Mouse (Mus musculus): Measurements from ENCODE around the gene Cdc42bpb. TPM values are rescaled to one million over a fixed set of nuclear protein-coding genes. Genes with fewer than 3 reads are reported as not detected.
A peak's percentile ranks its signal among the peaks of the same experiment; 100 is the strongest.

Gene Cdc42bpb
- polyA plus RNA-seq, 1 experiment from 2014 or later: 27.7 TPM

DNA sequence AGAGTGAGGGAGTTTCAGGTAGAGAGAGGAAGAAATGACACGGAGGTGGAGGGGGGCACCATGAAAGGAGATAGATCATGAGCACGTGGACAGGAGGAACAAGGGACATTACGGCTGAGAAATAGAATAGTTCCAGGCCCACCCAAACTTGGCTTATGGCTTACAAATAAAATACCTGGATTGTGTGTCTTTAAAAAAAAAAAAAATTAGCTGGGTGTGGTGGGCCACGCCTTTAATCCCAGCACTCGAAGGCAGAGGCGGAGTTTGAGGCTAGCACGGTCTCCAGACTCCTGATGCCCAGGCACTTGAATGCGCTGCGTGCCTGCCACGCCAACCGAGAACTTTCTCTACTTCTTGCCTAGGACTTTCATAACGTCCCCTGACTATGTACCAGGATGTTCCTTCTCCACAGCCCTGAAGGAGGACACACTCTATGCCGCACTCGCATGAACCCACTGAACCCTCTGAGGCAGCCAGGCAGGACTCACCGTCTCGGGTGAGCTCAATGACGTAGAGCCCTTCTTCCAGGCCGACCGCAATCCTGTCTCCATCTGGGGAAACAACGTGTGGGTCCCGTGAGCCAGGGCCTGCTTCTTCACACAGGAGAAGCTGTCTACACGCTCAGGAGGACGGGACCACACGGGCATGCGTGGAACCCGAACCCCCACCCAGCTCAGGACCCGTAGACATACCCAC is 76.0 kb downstream of the Cdc42bpb start:
- no peak for DNase-seq (ENCODE audit: low spot score)
- Histone ChIP-seq H3K4me1 (replicated peaks; ENCODE audit: insufficient read depth, low read length) (no peaks in the 10 kb centered on the region), H3K27ac (no peak overlapping the region), H3K4me2 (ENCODE audit: low read length) (no peak overlapping the region), H3K9me3 (replicated peaks; ENCODE audit: low read length) (no peaks in the 10 kb centered on the region), H3K27me3 (ENCODE audit: insufficient read depth, low read length) (no peaks in the 10 kb centered on the region), H3K4me3 (replicated peaks; ENCODE audit: low read depth, low read length) (no peak overlapping the region), H3K9ac (ENCODE audit: low read depth, low read length) (no peak overlapping the region), H3K36me3 (ENCODE audit: insufficient read depth, low read length) (peaks cover 83% of the 10 kb centered on the region)
- no peak for TF ChIP-seq CTCF (IDR thresholded peaks at IDR 0.05; ENCODE audit: low read depth)
- no peak for ATAC-seq (replicated peaks; ENCODE audit: low FRiP score, low read depth)
- WGBS: 92% methylated on average over 27 of the region's 27 CpGs

DNA sequence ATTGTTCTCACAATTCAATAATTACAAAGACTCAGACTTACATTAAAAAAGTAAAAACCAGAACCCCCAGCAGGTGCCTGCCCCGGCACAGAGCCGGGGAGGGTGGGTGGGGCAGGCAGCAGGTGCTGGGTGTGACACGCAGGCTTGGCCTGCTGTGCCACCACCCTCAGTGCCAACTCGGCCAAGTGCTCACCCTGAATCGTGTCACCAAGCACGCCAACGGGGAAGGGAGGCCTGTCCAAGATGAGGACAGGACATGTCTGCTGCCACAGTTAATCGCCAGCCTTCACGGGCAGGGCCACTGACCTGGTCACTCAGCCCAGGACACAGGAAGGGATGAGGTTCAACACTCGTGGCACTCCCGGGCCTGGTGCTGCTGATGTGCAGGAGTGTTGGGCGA is 84.5 kb downstream of the Cdc42bpb start:
- Histone ChIP-seq H3K4me1 (replicated peaks; ENCODE audit: insufficient read depth, low read length) (no peaks in the 10 kb centered on the region), H3K4me2 (ENCODE audit: low read length) (no peak overlapping the region), H3K4me3 (replicated peaks; ENCODE audit: low read depth, low read length) (no peak overlapping the region), H3K27me3 (ENCODE audit: insufficient read depth, low read length) (no peaks in the 10 kb centered on the region), H3K36me3 (ENCODE audit: insufficient read depth, low read length) (peaks cover 62% of the 10 kb centered on the region), H3K9me3 (replicated peaks; ENCODE audit: low read length) (no peaks in the 10 kb centered on the region), H3K27ac (no peak overlapping the region), H3K9ac (ENCODE audit: low read depth, low read length) (no peak overlapping the region)
- DNase-seq (ENCODE audit: low spot score): no peak
- ATAC-seq (replicated peaks; ENCODE audit: low FRiP score, low read depth): no peak
- TF ChIP-seq CTCF (IDR thresholded peaks at IDR 0.05; ENCODE audit: low read depth): no peak
- 93% methylated on average over 12 of the region's 12 CpGs for WGBS

DNA sequence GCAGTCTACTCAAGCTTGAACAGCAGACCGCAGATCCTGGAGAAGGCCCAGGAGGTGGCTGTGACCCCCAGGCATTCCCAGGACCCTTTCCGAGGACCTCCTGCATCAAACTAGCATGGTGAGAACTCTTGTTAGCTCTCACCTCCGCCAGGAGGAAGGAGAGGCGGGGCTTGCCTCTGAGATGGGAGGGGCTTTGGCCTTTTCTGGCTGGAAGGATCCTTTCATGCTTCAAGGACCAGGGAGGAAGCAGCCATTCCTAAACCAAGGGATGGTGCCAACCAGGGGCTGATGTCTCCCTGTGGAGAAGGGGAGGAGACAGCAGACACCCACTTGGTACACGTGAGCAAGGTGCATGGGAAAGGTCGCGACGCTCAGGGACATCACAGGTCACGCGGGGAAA is 93.0 kb downstream of the Cdc42bpb start:
- Histone ChIP-seq H3K4me2 (ENCODE audit: low read length) (peak overlapping the region; percentile 44), H3K27ac (no peak overlapping the region), H3K36me3 (ENCODE audit: insufficient read depth, low read length) (no peaks in the 10 kb centered on the region), H3K4me3 (replicated peaks; ENCODE audit: low read depth, low read length) (0 out of 2 replicates have a peak overlapping the region, but pooled peaks have one; percentile 7), H3K9me3 (replicated peaks; ENCODE audit: low read length) (no peaks in the 10 kb centered on the region), H3K27me3 (ENCODE audit: insufficient read depth, low read length) (no peaks in the 10 kb centered on the region), H3K9ac (ENCODE audit: low read depth, low read length) (0 out of 2 replicates have a peak overlapping the region, but pooled peaks have one; percentile 18), H3K4me1 (replicated peaks; ENCODE audit: insufficient read depth, low read length) (peaks cover 13% of the 10 kb centered on the region)
- peak; percentile 59 for ATAC-seq (replicated peaks; ENCODE audit: low FRiP score, low read depth)
- peak; percentile 58 for DNase-seq (ENCODE audit: low spot score)
- TF ChIP-seq CTCF (IDR thresholded peaks at IDR 0.05; ENCODE audit: low read depth): no peak
- WGBS: 18% methylated on average over 10 of the region's 10 CpGs

DNA sequence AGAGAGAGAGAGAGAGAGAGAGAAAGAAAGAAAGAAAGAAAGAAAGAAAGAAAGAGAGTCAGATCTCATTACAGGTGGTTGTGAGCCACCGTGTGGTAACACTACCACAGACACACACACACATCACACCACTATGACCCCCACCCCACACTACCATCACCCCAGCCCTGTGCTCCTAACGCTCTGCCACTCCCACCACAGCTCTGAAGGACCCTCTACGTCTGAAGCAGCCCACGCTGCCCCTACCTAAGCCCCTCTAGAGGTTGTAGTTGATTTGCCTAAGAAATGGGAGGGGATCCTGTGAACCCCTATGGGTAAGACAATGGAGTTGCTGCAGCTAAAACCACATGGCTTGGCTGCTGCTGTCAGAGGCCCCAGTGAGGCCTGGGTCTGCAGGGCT is 93.9 kb downstream of the Cdc42bpb start:
- H3K27ac ChIP-seq: no peak overlapping the region
- ATAC-seq (replicated peaks; ENCODE audit: low FRiP score, low read depth): no peak
- 89% methylated on average over 4 of the region's 4 CpGs for WGBS
- H3K4me3 ChIP-seq (replicated peaks; ENCODE audit: low read depth, low read length): no peak overlapping the region
- no peak overlapping the region for H3K9ac ChIP-seq (ENCODE audit: low read depth, low read length)
- no peaks in the 10 kb centered on the region for H3K36me3 ChIP-seq (ENCODE audit: insufficient read depth, low read length)
- DNase-seq (ENCODE audit: low spot score): no peak
- H3K4me2 ChIP-seq (ENCODE audit: low read length): no peak overlapping the region
- H3K9me3 ChIP-seq (replicated peaks; ENCODE audit: low read length): no peaks in the 10 kb centered on the region
- TF ChIP-seq CTCF (IDR thresholded peaks at IDR 0.05; ENCODE audit: low read depth): no peak
- H3K27me3 ChIP-seq (ENCODE audit: insufficient read depth, low read length): no peaks in the 10 kb centered on the region
- peaks cover 13% of the 10 kb centered on the region for H3K4me1 ChIP-seq (replicated peaks; ENCODE audit: insufficient read depth, low read length)

DNA sequence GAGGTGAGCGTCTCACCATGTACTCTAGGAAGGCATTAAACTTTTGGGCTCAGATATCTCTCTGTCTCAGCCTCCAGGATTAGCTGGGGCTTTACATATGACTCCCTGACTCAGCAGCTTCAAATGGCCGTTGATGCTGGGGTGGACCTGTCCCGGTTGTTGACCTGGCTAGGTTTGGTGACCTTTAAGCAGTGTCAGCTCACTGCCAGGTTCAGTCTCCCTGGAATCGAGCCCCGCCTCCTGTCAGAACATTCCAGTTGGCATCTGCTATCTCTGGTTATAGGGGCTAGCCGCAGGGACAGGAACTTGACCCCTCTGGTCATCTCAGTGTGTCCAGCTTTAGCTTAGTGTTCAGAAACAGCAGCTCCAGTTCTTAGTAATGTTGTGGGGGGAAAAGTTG is 101.1 kb downstream of the Cdc42bpb start:
- no peak for DNase-seq (ENCODE audit: low spot score)
- H3K36me3 ChIP-seq (ENCODE audit: insufficient read depth, low read length): no peaks in the 10 kb centered on the region
- peaks cover 13% of the 10 kb centered on the region for H3K4me1 ChIP-seq (replicated peaks; ENCODE audit: insufficient read depth, low read length)
- no peak for ATAC-seq (replicated peaks; ENCODE audit: low FRiP score, low read depth)
- 48% methylated on average over 6 of the region's 6 CpGs for WGBS
- no peak overlapping the region for H3K4me3 ChIP-seq (replicated peaks; ENCODE audit: low read depth, low read length)
- TF ChIP-seq CTCF (IDR thresholded peaks at IDR 0.05; ENCODE audit: low read depth): no peak
- H3K9ac ChIP-seq (ENCODE audit: low read depth, low read length): no peak overlapping the region
- H3K27ac ChIP-seq: no peak overlapping the region
- no peak overlapping the region for H3K4me2 ChIP-seq (ENCODE audit: low read length)
- H3K27me3 ChIP-seq (ENCODE audit: insufficient read depth, low read length): peaks cover 39% of the 10 kb centered on the region
- no peaks in the 10 kb centered on the region for H3K9me3 ChIP-seq (replicated peaks; ENCODE audit: low read length)

DNA sequence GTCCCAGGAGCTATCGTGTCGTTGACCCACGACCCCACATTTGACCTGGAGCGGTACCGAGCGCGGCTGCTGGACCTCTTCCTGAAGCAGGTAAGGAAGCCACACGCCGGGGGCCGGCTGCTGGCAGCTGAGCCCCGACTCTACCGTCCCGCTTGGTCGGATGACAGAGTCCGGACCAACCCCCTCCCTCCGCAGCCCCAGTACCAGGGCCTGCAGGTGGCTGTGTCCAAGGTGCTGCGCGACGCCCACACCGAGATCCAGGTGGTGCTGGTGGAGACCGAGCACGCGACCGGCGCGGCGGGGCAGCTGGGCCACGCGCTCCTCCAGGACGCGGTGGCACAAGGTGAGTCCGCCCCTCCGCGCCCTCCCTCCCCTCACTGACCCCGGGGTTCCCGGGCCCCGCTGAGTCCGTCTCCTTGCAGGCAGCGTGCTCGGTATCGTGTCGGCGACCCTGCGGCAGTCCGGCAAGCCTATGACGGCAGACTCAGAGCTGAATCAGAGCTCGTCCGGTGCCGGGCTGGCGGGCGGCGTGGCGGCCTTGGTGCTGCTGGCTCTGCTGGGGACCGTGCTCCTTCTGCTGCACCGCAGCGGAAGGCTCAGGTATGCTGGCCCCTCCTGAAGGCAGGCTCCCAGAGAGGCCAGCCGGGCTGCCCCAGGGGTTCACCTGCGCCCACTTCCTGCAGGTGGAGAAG is 102.2 kb downstream of the Cdc42bpb start:
- Histone ChIP-seq H3K4me1 (replicated peaks; ENCODE audit: insufficient read depth, low read length) (peaks cover 15% of the 10 kb centered on the region), H3K9ac (ENCODE audit: low read depth, low read length) (0 out of 2 replicates have a peak overlapping the region, but pooled peaks have one; percentile 19), H3K36me3 (ENCODE audit: insufficient read depth, low read length) (no peaks in the 10 kb centered on the region), H3K4me3 (replicated peaks; ENCODE audit: low read depth, low read length) (peak overlapping the region; percentile 30), H3K9me3 (replicated peaks; ENCODE audit: low read length) (no peaks in the 10 kb centered on the region), H3K27ac (no peak overlapping the region), H3K27me3 (ENCODE audit: insufficient read depth, low read length) (peaks cover 49% of the 10 kb centered on the region), H3K4me2 (ENCODE audit: low read length) (peak overlapping the region; percentile 60)
- DNase-seq (ENCODE audit: low spot score) (no peak), ATAC-seq (replicated peaks; ENCODE audit: low FRiP score, low read depth) (no peak)
- 1% methylated on average over 57 of the region's 58 CpGs for WGBS
- no peak for TF ChIP-seq CTCF (IDR thresholded peaks at IDR 0.05; ENCODE audit: low read depth)
